Mouse (Mus musculus) limb, embryonic 12.5 days (tissue): ENCODE measurements at regions not wholly inside any gene's neighbourhood (a gene's known extent, or its start where the extent isn't known, plus 50 kb on each side); places are given as distances from the start of the nearest gene placed in this dataset.

Source experiments
- ATAC-seq: fragments of 200-750 bp; cut with Nextera tagmentation; 2 replicates; pipeline ENCODE4 v1.8.0; 2017; ENCODE audit warnings: low read depth, moderate TSS enrichment; ENCODE audit not compliant: insufficient number of reproducible peaks, insufficient read depth, low FRiP score, low TSS enrichment
- H3K27ac ChIP-seq: fragments of 300-500 bp; sonication (generic); 2 replicates; pipeline ENCODE4 v1.5.1; 2016; ENCODE audit warnings: mild to moderate bottlenecking, moderate library complexity
- H3K27me3 ChIP-seq: fragments of 300-500 bp; sonication (generic); 2 replicates; pipeline ENCODE4 v1.6.1; 2016; ENCODE audit warnings: mild to moderate bottlenecking, moderate library complexity
- H3K36me3 ChIP-seq: fragments of 300-500 bp; sonication (generic); 2 replicates; pipeline ENCODE4 v1.6.1; 2016; ENCODE audit warnings: mild to moderate bottlenecking, moderate library complexity
- H3K4me1 ChIP-seq: fragments of 300-500 bp; sonication (generic); replicated peaks from 2 replicates; pipeline ENCODE4 v1.6.1; 2016
- H3K4me2 ChIP-seq: fragments of 300-500 bp; sonication (generic); 2 replicates; pipeline ENCODE4 v1.6.1; 2016; ENCODE audit warnings: mild to moderate bottlenecking, moderate library complexity
- H3K4me3 ChIP-seq: fragments of 300-500 bp; sonication (generic); replicated peaks from 2 replicates; pipeline ENCODE4 v1.5.1; 2016; ENCODE audit warnings: mild to moderate bottlenecking
- H3K9ac ChIP-seq: fragments of 300-500 bp; sonication (generic); replicated peaks from 2 replicates; pipeline ENCODE4 v1.6.1; 2016; ENCODE audit warnings: mild to moderate bottlenecking, moderate library complexity
- H3K9me3 ChIP-seq: fragments of 300-500 bp; sonication (generic); 2 replicates; pipeline ENCODE4 v1.6.1; 2016; ENCODE audit warnings: mild to moderate bottlenecking, moderate library complexity
- WGBS: fragments of 180-500 bp; shearing (Covaris S2); methylation state at CpG from one replicate; pipeline ENCODE4 v1.1.7; 2016; 5-methylcytosine and 5-hydroxymethylcytosine counted together

GRCm38 (mm10) chr16:26302045-26302444 is 69.6 kb downstream of the Cldn1 start:
- H3K4me2 ChIP-seq, result no peak overlapping the region
- ATAC-seq, result no peak
- no peaks in the 10 kb centered on the region for H3K4me1 ChIP-seq
- no peaks in the 10 kb centered on the region for H3K27me3 ChIP-seq
- H3K27ac ChIP-seq, result no peak overlapping the region
- no peak overlapping the region for H3K9ac ChIP-seq
- no peaks in the 10 kb centered on the region for H3K36me3 ChIP-seq
- H3K9me3 ChIP-seq, result no peaks in the 10 kb centered on the region
- WGBS, result 71% methylated on average over 2 of the region's 2 CpGs
- no peak overlapping the region for H3K4me3 ChIP-seq

GRCm38 (mm10) chr16:26291692-26292091 is 79.9 kb downstream of the Cldn1 start:
- Histone ChIP-seq H3K4me2 (no peak overlapping the region), H3K27me3 (no peaks in the 10 kb centered on the region), H3K4me1 (no peaks in the 10 kb centered on the region), H3K9ac (no peak overlapping the region), H3K27ac (no peak overlapping the region), H3K36me3 (no peaks in the 10 kb centered on the region), H3K4me3 (no peak overlapping the region), H3K9me3 (no peaks in the 10 kb centered on the region)
- no peak for ATAC-seq
- 72% methylated on average over 2 of the region's 2 CpGs for WGBS

GRCm38 (mm10) chr16:26285627-26286026 is 86.0 kb downstream of the Cldn1 start:
- H3K27me3 ChIP-seq, result no peaks in the 10 kb centered on the region
- H3K4me3 ChIP-seq, result no peak overlapping the region
- ATAC-seq, result no peak
- H3K36me3 ChIP-seq, result no peaks in the 10 kb centered on the region
- no peaks in the 10 kb centered on the region for H3K9me3 ChIP-seq
- H3K27ac ChIP-seq, result no peak overlapping the region
- no peak overlapping the region for H3K9ac ChIP-seq
- no peak overlapping the region for H3K4me2 ChIP-seq
- 78% methylated on average over 1 of the region's 1 CpGs for WGBS
- H3K4me1 ChIP-seq, result no peaks in the 10 kb centered on the region

GRCm38 (mm10) chr16:26284713-26285112 is 86.9 kb downstream of the Cldn1 start:
- Histone ChIP-seq H3K27me3 (no peaks in the 10 kb centered on the region), H3K9ac (no peak overlapping the region), H3K4me1 (no peaks in the 10 kb centered on the region), H3K27ac (no peak overlapping the region), H3K4me2 (no peak overlapping the region), H3K36me3 (no peaks in the 10 kb centered on the region), H3K4me3 (no peak overlapping the region), H3K9me3 (no peaks in the 10 kb centered on the region)
- 91% methylated on average over 6 of the region's 6 CpGs for WGBS
- no peak for ATAC-seq

- ATAC-seq, result no peak; the same call in 1 of the 2 replicates
- no peak overlapping the region for H3K4me3 ChIP-seq
- no peak overlapping the region for H3K9ac ChIP-seq
- no peaks in the 10 kb centered on the region for H3K27me3 ChIP-seq
- no peaks in the 10 kb centered on the region for H3K36me3 ChIP-seq
- H3K9me3 ChIP-seq, result no peaks in the 10 kb centered on the region
- H3K4me1 ChIP-seq, result no peaks in the 10 kb centered on the region
- H3K27ac ChIP-seq, result no peak overlapping the region
- H3K4me2 ChIP-seq, result no peak overlapping the region
- 21% methylated on average over 1 of the region's 1 CpGs for WGBS
Observed at GRCm38 (mm10) chr16:26282418-26282817, 89.2 kb downstream of the Cldn1 start.

- no peak for ATAC-seq
- H3K4me3 ChIP-seq, result no peak overlapping the region
- WGBS, result 71% methylated on average over 2 of the region's 2 CpGs
Observed at GRCm38 (mm10) chr16:26281496-26281895, 90.1 kb downstream of the Cldn1 start.

GRCm38 (mm10) chr16:26276789-26277188 is 94.9 kb downstream of the Cldn1 start:
- no peak for ATAC-seq
- 78% methylated on average over 1 of the region's 1 CpGs for WGBS
- H3K4me1 ChIP-seq, result no peaks in the 10 kb centered on the region
- H3K27me3 ChIP-seq, result no peaks in the 10 kb centered on the region
- no peaks in the 10 kb centered on the region for H3K36me3 ChIP-seq
- no peak overlapping the region for H3K9ac ChIP-seq
- no peak overlapping the region for H3K27ac ChIP-seq
- no peak overlapping the region for H3K4me2 ChIP-seq
- H3K9me3 ChIP-seq, result no peaks in the 10 kb centered on the region
- no peak overlapping the region for H3K4me3 ChIP-seq

More at GRCm38 (mm10) chr16:26281496-26281895, 90.1 kb downstream of the Cldn1 start:
- no peak overlapping the region for H3K27ac ChIP-seq
- no peak overlapping the region for H3K9ac ChIP-seq
- H3K9me3 ChIP-seq, result no peaks in the 10 kb centered on the region
- H3K4me1 ChIP-seq, result no peaks in the 10 kb centered on the region
- no peaks in the 10 kb centered on the region for H3K36me3 ChIP-seq
- no peaks in the 10 kb centered on the region for H3K27me3 ChIP-seq
- H3K4me2 ChIP-seq, result no peak overlapping the region

GRCm38 (mm10) chr16:26252824-26253223 is 118.8 kb downstream of the Cldn1 start:
- 86% methylated on average over 2 of the region's 2 CpGs for WGBS
- no peak for ATAC-seq

GRCm38 (mm10) chr16:26251698-26252097 is 119.9 kb downstream of the Cldn1 start:
- Histone ChIP-seq H3K9me3 (no peaks in the 10 kb centered on the region), H3K9ac (no peak overlapping the region), H3K36me3 (no peaks in the 10 kb centered on the region), H3K27ac (no peak overlapping the region), H3K27me3 (no peaks in the 10 kb centered on the region), H3K4me2 (no peak overlapping the region), H3K4me1 (no peaks in the 10 kb centered on the region), H3K4me3 (no peak overlapping the region)
- WGBS, result 61% methylated on average over 5 of the region's 5 CpGs
- ATAC-seq, result no peak

More at GRCm38 (mm10) chr16:26252824-26253223, 118.8 kb downstream of the Cldn1 start:
- no peak overlapping the region for H3K4me3 ChIP-seq
- no peaks in the 10 kb centered on the region for H3K27me3 ChIP-seq
- no peaks in the 10 kb centered on the region for H3K9me3 ChIP-seq
- no peak overlapping the region for H3K4me2 ChIP-seq
- H3K4me1 ChIP-seq, result no peaks in the 10 kb centered on the region
- no peak overlapping the region for H3K9ac ChIP-seq
- H3K27ac ChIP-seq, result no peak overlapping the region
- no peaks in the 10 kb centered on the region for H3K36me3 ChIP-seq

GRCm38 (mm10) chr16:26251027-26251426 is 120.6 kb downstream of the Cldn1 start:
- Histone ChIP-seq H3K4me2 (no peak overlapping the region), H3K36me3 (no peaks in the 10 kb centered on the region), H3K9me3 (no peaks in the 10 kb centered on the region), H3K27me3 (no peaks in the 10 kb centered on the region), H3K4me1 (no peaks in the 10 kb centered on the region), H3K9ac (no peak overlapping the region), H3K4me3 (no peak overlapping the region), H3K27ac (no peak overlapping the region)
- ATAC-seq, result no peak
- WGBS, result 65% methylated on average over 2 of the region's 2 CpGs

GRCm38 (mm10) chr16:26248939-26249338 is 122.7 kb downstream of the Cldn1 start:
- Histone ChIP-seq H3K27ac (no peak overlapping the region), H3K9me3 (no peaks in the 10 kb centered on the region), H3K4me3 (no peak overlapping the region), H3K9ac (no peak overlapping the region), H3K36me3 (no peaks in the 10 kb centered on the region), H3K27me3 (no peaks in the 10 kb centered on the region), H3K4me1 (no peaks in the 10 kb centered on the region), H3K4me2 (no peak overlapping the region)
- no peak for ATAC-seq

GRCm38 (mm10) chr16:26247926-26248325 is 123.7 kb downstream of the Cldn1 start:
- H3K36me3 ChIP-seq, result no peaks in the 10 kb centered on the region
- no peak overlapping the region for H3K4me2 ChIP-seq
- no peaks in the 10 kb centered on the region for H3K27me3 ChIP-seq
- H3K9ac ChIP-seq, result no peak overlapping the region
- no peaks in the 10 kb centered on the region for H3K9me3 ChIP-seq
- no peak overlapping the region for H3K27ac ChIP-seq
- WGBS, result 33% methylated on average over 1 of the region's 1 CpGs
- H3K4me1 ChIP-seq, result no peaks in the 10 kb centered on the region
- no peak for ATAC-seq
- no peak overlapping the region for H3K4me3 ChIP-seq
